Mouse (Mus musculus): ENCODE data around the gene Nol12. TPM values are rescaled to one million over a fixed set of nuclear protein-coding genes. Genes with fewer than 3 reads are reported as not detected.
A peak's percentile ranks its signal among the peaks of the same experiment; 100 is the strongest.

The Nol12 gene
- 59.3 and 59.9 TPM in 2 replicates for polyA plus RNA-seq (2015; fragmentation: Nextera tagmentation; extraction: Ambion mirVana)

DNA sequence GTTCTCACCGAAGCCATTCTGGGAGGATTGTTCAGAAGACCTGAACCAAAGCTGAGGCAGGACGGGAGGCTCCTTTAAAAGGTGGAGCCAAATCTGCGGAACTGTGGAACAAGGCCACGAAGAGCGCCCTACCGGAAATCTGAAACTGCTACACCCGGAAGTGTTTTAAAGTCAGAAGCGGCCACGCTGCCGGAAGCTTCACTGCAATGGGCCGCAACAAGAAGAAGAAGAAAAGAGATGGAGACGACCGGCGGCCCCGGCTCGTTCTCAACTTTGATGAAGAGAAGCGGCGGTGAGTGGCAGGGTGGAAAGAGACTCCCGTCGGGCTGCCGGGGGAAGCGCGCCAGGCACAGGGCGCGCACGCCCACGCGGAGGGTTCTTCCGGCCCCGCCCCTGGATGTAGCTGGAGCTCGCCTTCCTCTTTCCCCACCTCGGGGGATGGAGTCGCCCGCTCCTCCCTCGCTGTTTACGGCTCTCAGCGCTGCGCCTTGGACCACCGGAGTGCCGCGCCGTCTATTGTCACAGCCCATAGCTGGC, at the start of gene Nol12:
Nol12 (plus strand) TSS at position 150 of the 537 bp plus-strand sequence.
- peak; percentile 93 for DNase-seq (ENCODE audit: low spot score)

DNA sequence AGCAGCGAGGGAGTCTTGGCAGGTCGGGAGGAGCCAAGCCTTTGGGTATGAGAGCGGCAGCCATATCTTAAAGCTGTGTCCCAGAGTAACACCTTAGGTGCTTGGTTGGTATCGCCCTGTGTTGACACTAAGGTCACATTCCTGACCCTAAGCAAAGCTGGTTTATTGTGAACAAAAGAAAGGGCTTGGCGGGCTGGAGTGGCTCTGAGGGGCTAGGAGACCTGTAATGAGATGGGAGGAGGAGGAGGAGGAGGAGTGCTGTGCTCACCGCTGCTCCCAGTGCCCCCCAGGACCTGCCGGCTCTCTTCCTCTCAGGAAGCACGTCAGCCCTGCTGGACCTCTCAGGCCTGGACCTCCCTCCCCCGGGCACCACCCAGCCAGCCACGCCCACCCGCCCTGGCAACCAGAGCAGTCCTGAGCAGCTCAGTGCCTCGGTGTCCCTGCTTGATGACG, 45.3 kb upstream of the Nol12 start:
- no peak for DNase-seq (ENCODE audit: low spot score)

DNA sequence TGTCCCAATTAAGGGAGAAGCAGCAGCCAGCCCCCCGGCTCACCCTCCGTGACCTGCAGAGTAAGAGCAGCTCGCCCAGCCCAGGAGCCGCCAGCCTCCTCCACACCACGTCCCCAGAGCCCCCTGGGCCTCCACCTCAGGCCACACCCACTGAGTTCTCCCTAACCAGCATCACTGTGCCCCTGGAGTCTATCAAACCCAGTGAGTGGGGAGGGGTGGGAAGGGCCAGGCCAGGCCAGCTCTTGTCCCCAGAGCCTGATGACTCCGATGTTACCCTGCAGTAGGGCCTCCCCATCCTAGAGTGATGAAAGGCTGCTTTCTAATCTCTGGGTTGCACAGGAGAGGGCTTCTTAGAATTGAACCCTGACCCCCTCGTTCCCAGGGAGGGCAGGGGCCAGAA, 42.3 kb upstream of the Nol12 start:
- no peak for DNase-seq (ENCODE audit: low spot score)

DNA sequence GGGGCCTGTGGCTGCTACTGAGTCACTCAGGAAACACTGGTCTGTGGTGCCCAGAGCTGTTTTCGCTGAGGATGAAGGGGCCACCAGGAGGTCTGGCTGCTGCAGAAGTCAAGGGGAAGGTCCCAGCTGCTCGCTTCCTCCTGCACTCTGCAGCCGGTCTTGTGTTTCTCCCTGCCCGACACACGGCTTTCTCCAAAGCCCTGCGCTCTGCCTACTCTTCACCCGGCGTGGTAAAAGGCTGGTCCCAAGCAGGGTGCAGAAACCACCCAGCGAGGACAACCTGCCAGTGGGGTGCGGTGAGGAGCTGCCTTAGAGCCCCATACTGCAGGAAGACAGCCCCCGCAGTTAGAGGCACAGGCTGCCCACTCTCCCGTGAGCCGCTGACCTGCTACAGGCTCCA, 40.0 kb upstream of the Nol12 start:
- peak; percentile 50 for DNase-seq (ENCODE audit: low spot score)

DNA sequence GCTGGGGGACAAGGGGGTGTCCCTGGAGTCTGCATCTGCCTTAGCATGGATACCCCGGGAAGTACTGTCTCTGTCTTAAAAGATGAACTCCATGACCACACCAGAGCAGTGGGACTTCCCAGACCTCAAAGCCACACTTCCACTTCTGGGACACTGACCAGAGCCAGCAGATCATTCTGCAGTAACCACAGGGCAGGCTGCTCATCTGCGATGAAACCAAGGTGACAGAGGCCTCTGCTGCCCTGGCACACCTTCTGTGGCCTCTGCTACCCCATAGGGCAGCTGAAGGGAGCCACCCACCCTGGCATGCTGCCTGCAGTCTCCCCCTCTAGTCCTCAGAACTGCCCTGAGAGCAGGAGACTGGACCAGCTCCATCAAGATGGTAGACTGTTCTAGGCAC, 39.0 kb upstream of the Nol12 start:
- no peak for DNase-seq (ENCODE audit: low spot score)

DNA sequence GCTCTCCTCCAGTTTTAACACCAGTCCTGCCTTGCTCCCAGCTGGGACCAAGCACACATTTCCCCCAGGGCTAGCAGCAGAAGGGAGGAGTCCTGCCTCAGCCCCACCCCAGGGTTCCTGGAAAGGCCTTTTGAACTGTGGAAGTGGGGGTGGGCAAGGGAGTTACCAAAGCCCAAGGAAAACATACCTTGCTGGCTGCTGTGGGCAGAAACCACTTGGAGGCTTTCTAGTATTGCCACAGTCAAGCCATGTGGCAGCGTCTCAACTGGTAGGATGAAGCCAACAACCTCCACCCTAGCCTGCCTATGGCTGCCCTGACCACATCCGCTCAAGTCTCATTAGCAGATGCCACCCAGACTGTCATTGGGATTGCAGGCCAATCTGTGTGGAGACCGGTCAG, 38.6 kb upstream of the Nol12 start:
- DNase-seq (ENCODE audit: low spot score), result peak; percentile 56

DNA sequence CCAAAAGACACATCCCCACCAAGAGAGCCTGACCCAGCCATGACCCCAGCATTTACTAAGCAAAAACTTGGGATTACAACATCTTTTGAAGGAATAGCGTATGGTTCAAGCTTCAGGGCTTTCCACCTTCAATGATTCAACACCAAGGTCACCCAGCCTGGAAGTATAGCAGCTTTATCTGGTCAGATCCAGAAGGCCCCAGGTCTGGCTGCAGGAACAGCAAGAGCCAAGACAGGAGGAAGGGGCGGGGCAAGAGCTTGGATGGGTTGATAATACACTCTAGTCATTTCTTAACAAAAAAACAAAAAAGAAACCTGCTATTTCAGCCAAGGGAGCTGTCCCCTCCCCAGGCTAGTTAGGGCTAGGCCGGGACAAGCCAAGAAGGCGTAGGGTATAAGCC, 37.2 kb upstream of the Nol12 start:
- no peak for DNase-seq (ENCODE audit: low spot score)

DNA sequence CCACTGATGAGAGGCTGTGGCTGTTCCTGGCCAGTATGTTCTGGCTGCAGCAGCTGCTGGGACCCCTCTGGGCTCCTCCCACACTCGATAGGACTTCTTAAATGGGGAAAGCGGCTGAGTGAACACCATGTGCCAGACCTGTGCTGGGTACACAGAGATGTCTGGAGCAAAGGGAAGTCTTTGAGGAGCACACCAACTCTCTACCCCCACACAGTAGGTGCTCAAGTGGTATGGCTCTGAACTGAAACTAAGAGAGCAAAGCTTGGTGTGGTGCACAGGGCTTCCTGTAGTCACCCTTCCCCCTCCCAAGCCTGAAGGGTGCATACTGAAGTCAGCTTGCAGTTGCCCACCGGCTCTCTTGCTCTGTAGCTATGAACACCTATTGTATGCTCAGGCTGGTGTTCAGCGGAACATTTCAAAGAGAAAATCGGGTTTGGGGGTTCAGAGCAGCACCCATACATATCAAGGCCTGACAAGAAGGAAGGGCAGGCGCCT, 36.2 kb upstream of the Nol12 start:
- peak; percentile 83 for DNase-seq (ENCODE audit: low spot score)

DNA sequence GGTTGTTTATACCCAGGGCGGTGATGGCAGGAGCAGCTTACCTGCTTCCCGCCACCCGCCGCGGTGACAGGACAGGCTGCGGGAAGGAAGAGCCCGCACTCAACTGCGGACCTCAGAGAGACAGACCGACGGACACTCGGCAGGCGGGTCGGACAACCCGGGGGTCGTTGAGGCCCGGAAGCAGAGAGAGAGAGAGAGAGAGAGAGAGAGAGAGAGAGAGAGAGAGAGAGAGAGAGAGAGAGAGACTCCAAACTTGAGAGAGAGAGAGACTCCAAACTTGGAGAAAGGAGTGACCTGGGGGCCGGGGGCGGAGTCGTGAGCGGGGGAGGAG, 35.4 kb upstream of the Nol12 start, which contains the start of gene Gm49510:
Gm49510 (plus strand) TSS at position 259 of the 331 bp plus-strand sequence.
- DNase-seq (ENCODE audit: low spot score), result no peak

DNA sequence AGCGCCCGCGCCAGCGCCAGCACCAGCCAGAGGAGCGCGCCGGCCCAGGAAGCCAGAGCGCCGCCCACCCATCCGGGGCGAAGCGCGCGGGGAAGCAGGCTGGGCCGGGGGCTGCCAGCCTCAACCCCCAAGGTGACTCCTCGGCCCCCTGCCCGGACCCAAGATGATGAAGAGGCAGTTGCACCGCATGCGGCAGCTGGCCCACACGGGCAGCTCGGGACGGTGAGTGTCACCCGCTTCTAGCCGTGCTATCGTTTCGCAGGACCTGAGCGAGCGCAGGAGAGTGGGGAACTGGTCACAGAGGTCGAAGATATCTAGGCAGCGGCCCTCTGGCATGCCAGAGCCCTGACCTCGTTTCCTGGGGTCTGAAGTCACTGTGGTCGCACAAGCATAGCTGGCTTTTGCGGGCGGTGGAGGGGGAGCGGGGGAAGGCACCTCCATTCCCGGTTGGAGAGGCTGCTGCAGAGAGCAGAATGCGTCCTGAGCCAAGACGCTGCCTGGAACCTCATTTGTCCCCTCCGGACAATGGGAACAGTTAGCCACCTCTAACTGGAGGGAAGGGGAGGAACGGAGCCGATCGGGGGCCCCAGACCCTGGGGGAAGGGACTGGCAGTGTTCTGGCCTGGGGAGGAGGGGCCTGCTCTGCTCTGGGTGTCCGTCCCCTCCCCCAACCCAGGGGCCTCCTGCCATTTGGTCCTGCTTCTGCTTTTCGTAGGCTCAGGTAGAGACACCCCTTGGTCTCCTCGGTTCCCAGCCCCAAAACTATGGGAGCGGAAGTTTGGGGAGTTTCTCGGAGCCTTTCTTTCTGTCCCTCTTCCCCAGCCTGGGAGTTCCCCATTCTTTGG, 34.8 kb upstream of the Nol12 start, which contains the start of gene Sh3bp1:
Sh3bp1 (plus strand) TSS at position 29 of the 845 bp plus-strand sequence.
- peak; percentile 80 for DNase-seq (ENCODE audit: low spot score)

DNA sequence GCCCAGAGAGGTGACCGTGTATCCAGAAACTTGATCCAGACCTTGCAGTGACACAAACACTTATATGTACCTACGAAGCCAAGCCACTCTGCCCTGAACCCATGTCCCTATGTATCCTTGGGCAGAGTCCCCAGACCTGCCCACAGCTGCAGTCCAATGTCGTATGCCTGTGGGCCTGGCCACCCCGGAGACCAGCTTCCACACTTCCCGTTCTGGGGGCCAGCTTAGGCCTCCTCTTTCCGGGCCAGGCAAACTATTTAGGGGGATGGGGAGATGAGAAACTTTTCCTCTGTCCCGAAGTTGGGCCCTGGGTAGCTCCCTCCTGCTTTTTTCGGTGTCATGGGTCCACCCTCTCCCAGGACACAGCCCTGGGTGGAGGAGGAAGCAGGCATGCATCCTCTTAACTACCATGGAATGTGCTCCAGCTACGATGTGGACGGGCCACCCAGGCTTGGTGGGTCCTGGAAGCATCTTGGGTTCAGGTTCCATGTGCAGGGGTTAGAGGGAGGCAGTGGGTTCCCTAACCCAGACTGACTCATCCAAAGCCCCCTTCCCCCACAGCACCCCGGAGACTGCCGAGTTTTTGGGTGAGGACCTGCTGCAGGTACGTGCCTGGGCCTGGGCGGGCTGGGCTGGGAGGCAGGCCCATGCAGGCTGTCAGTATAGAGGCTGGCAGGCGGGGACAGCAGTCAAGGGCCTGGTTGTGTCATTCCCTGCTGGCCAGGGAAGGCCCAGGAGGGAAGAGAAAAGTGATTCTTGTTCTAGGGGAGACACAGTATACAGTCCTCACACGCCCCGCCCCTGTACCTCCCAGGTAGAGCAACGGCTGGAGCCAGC, 33.9 kb upstream of the Nol12 start:
- DNase-seq (ENCODE audit: low spot score), result no peak

DNA sequence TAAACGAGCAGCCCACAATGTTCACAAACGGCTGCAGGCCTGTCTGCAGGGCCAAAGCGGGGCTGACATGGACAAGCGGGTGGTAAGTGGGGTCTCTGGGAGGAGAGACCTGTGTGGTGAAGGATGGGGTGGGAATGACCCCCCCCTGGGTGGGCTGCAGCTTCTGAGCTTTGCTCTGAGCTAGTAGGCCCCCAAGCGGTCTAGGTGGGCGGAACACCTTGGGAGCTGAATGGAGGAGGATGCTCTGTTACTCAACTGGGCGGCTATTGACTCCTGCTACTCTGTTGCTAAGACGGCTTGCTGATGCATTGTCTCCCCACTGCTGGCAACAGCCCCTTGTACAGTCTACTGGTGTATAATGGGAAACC, 33.3 kb upstream of the Nol12 start:
- no peak for DNase-seq (ENCODE audit: low spot score)

DNA sequence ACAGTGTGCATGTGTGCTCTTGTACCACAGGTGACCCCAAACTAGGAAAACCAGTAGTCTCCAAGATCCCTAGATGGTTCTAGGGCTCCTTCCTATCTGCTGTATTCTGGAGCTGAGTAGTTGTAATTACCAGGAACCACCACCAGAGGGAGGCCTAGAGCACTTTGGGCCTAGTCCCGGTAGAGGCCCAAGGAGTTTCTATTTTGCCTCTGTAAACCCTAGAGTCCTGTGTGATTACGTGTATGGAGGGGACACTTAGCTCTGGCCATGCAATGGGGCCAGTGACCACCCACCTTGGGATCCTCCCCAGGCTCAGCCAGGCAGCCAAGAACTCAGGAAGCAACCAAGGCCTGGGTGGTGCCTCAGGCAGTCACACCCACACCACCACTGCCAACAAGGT, 31.5 kb upstream of the Nol12 start:
- DNase-seq (ENCODE audit: low spot score), result peak; percentile 79

DNA sequence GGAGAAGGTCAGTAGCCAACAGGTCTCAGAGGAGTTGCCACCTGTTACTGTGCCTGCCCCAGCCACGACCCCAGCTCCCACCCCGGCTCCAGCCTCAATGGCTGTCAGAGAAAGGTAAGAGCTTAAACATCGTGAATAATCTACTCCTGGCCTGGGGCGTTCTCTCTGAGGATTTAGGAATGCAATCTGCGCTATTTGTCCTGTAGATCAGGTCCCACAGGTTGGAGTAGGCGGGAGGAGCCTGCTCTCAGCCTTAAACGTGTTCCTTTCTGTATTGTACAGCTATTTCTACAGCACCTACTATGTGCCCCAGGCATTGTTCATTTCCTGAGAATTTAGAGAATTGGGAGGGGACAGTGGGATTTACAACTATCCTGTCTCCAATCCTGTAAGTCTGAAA, 26.3 kb upstream of the Nol12 start:
- DNase-seq (ENCODE audit: low spot score), result no peak

DNA sequence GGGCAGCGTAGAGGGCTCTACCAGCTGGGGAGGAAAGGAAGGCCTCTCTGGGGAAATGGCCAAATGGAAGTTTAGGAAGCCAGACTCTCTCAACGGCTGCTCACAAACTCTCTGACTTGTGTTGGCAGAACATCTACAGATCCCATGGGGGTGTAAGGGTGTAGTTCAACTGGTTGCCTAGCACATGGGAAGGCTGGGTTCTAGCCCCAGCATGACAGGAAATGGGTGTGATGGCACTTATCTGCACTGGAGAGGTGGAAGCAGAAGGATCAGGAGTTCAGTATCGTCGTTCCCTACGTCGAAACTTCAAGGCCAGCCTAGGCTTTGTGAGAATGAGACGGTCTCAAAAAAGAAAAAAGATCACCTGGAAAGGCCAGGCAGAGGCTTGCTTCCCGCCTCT, 25.8 kb upstream of the Nol12 start:
- DNase-seq (ENCODE audit: low spot score), result no peak

DNA sequence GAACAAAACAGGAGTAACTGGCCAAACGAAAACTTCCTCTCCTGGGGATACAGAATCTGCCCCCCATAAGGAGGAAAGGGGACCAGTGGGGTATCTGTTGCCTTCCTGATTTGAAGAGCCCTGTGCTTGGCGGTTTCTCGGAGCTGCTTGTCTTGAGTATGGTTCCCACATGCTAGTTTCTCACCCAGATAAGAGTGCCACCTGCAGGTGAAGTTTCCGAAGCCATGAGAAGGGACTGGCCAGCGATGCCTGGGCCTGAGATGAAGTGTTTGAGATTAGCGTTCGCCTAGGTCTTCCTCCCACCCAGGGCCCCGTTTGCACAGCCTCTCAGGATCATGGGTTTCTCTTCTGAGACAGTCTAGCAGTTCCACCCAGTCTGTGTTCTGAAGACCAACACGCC, 22.7 kb upstream of the Nol12 start:
- no peak for DNase-seq (ENCODE audit: low spot score)

DNA sequence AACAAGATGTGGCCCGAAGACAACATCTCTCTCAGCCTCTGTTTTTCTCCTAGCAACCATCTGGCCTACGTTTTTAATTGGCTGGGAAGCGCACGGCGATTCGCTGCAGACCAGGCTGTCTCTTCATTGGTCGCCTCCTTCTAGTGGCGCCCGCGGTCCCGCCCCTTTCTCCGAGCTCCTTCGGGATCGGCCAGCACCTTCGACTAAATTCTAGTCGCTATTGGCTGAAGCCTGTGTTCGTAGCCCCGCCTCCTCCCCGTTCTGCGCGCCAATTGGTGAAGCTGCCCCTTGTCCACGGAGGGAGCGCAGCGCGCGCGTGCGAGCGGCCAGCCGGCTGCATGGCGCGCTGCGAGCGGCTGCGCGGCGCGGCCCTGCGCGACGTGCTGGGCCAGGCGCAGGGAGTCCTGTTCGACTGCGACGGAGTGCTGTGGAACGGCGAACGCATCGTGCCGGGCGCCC, 21.1 kb upstream of the Nol12 start, which contains the start of gene Pdxp:
Pdxp (plus strand) TSS at position 288 of the 459 bp plus-strand sequence.
- DNase-seq (ENCODE audit: low spot score), result peak; percentile 97

DNA sequence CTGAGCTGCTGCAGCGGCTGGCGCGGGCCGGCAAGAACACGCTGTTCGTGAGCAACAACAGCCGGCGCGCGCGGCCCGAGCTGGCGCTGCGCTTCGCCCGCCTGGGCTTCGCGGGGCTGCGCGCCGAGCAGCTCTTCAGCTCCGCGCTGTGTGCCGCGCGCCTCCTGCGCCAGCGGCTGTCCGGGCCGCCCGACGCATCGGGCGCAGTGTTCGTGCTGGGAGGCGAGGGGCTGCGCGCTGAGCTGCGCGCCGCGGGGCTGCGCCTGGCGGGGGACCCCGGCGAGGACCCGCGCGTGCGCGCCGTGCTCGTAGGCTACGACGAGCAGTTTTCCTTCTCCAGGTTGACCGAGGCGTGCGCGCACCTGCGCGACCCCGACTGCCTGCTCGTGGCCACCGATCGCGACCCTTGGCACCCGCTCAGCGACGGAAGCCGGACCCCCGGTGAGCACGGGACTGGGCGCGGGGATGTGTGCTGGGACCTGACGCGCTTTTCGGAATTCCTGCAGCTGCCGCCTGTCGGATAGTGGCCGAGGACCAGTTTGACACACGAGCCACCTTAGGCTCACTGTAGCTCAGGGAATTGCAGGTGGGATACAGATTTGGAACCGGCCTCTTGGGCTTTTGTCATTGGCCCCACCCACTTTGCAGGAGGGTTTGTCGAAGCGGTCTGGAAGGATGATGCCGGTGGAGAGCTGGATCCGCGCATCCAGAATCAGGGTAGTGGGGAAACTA, 20.5 kb upstream of the Nol12 start:
- peak; percentile 38 for DNase-seq (ENCODE audit: low spot score)

DNA sequence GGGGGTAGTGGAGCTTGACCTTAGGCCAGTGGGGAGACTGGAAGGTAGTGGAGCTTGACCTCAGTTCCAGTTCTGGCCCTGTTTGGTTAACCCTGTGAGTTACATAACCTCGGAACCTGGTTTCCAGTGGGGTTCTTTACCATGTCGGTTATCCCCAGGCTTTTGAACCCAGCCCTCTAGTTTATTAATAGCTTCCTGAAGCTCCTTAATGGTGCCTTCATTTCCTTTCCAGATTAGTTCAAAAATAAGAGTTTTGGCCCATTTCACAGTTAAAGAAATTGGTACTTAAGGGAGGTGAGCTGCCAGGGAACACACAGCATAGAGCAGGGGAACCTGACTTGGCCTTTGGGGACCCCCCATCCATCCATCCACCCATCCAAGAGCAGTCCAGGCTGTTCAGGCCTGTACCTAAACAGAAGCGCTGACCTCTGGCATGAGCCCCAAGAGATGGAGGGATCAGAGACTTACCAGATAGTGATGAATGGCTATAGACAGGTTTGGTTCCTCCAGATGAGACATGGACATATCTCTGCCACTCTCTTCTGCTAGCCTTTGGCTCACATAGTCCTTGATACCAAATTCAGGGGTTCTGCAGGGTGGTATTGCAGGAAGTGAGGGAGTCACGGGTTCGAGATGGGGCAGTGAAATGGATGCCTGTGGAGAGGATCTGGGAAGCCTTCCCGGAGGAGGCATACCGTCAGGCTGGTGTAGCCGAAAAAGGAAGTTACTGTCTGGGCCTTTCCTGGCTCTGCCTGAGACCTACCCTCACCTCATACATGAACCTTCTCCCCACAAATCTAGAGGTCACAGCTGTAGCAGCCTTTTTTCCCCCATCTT, 19.7 kb upstream of the Nol12 start:
- no peak for DNase-seq (ENCODE audit: low spot score)

DNA sequence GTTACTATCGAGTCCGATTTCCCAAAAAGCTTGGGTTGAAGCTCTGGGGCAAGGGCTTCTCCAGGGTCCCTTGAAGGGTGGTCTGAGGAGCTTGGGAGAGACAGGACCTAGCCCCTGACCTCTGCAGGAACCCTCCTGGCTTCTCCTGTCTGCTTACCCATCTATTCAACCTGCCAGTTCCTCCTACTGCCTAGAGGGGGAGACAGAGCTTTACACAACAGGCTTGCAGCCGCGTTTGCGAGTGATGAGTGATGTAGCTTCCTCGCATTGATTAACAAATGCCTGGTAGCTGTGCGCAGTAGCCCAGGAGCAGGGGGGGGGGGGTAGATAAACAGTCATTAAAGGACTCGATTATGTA, 19.1 kb upstream of the Nol12 start:
- peak; percentile 88 for DNase-seq (ENCODE audit: low spot score)

All from thymus, postnatal 0 days (tissue).